Mouse (Mus musculus): ENCODE data around the gene Sgo1. TPM values are rescaled to one million over a fixed set of nuclear protein-coding genes. Genes with fewer than 3 reads are reported as not detected.

Sgo1 gene
- polyA plus RNA-seq, 1 experiment from 2014 or later: 22.9 TPM

- Histone ChIP-seq H3K27me3 (replicated peaks; ENCODE audit: control insufficient read depth, insufficient read depth, low read length) (no peaks in the 10 kb centered on the region), H3K9me3 (replicated peaks; ENCODE audit: control insufficient read depth, low read length) (no peaks in the 10 kb centered on the region), H3K9ac (ENCODE audit: low read length) (no peak overlapping the region), H3K4me1 (ENCODE audit: control insufficient read depth, insufficient read depth, low read length) (no peaks in the 10 kb centered on the region), H3K27ac (ENCODE audit: low read depth, low read length) (no peak overlapping the region), H3K4me3 (ENCODE audit: low read depth, low read length) (no peak overlapping the region), H3K36me3 (ENCODE audit: control insufficient read depth, insufficient read depth, low read length) (peaks cover 3% of the 10 kb centered on the region; the same call in 1 of the 2 replicates), H3K4me2 (ENCODE audit: low read length) (no peak overlapping the region)
- 86% methylated on average over 3 of the region's 3 CpGs for WGBS
- DNase-seq (ENCODE audit: low spot score) (no peak), ATAC-seq (no peak)
Observed at GRCm38 (mm10) chr17:53626160-53626559, 63.0 kb downstream of the Sgo1 start.

Other genes starting within 250 kb of the Sgo1 start
- gene Efhb, start 226.0 kb downstream of the Sgo1 start, polyA plus RNA-seq (2014; fragmentation: Nextera tagmentation; extraction: Ambion mirVana): 0.66 and 1.1 TPM in 2 replicates
- gene Rab5a, start 210.1 kb downstream of the Sgo1 start, polyA plus RNA-seq (2014; fragmentation: Nextera tagmentation; extraction: Ambion mirVana): 81.6 and 101 TPM in 2 replicates
- gene Pp2d1, start 149.9 kb downstream of the Sgo1 start, polyA plus RNA-seq (2014; fragmentation: Nextera tagmentation; extraction: Ambion mirVana): 0.29 and 0.35 TPM in 2 replicates
- 6.4 and 6.9 TPM in 2 replicates for gene Kat2b, start 122.5 kb downstream of the Sgo1 start, polyA plus RNA-seq (2014; fragmentation: Nextera tagmentation; extraction: Ambion mirVana)
- gene Sult1c2, start 157.0 kb upstream of the Sgo1 start, polyA plus RNA-seq (2014; fragmentation: Nextera tagmentation; extraction: Ambion mirVana): not detected in 2 replicates